Mouse (Mus musculus) lung, adult 2 months (tissue): ENCODE measurements around the gene Tph1. TPM values are rescaled to one million over a fixed set of nuclear protein-coding genes. Genes with fewer than 3 reads are reported as not detected.

Source experiments
- DNase-seq: peaks from one replicate; pipeline ENCODE4 v3.0.0; 2022
- H3K4me1 ChIP-seq: fragments of 200-500 bp; 2 replicates; pipeline ENCODE4 v1.6.1; 2011; ENCODE audit warnings: low read length; ENCODE audit not compliant: control insufficient read depth, insufficient read depth
- H3K4me3 ChIP-seq: fragments of 200-500 bp; replicated peaks from 2 replicates; pipeline ENCODE3; 2011; ENCODE audit warnings: low read depth, mild to moderate bottlenecking, control low read depth, low read length; ENCODE audit errors: extremely low read depth
- CTCF ChIP-seq: fragments of 200-500 bp; IDR thresholded peaks from 2 replicates; pipeline ENCODE4 v1.5.1; 2011; ENCODE audit warnings: mild to moderate bottlenecking, low read length, control low read depth; ENCODE audit not compliant: insufficient read depth
- POLR2A ChIP-seq: fragments of 200-500 bp; IDR thresholded peaks from 2 replicates; pipeline ENCODE4 v1.6.1; 2011; ENCODE audit warnings: low read depth, mild to moderate bottlenecking, control low read depth, low read length, borderline replicate concordance; ENCODE audit errors: extremely low read depth
- WGBS: fragments of 180-500 bp; shearing (Covaris S2); methylation state at CpG from one replicate; pipeline ENCODE4 v1.1.7; 2018; 5-methylcytosine and 5-hydroxymethylcytosine counted together
- polyA plus RNA-seq: library from polyadenylated mRNA; depleted of rRNA; stranded (reverse); fragments of >200 nt; gene quantifications from 2 replicates; pipeline ENCODE4 v1.2.3, GENCODE M21; 2012; rRNA removed

Gene Tph1
- 0.09 TPM in 1 of 2 replicates, not detected in the other for polyA plus RNA-seq

- DNase-seq, result no peak
These were observed at the start of gene Tph1 for GRCm38 (mm10) chr7:46672160-46672672. Gene Tph1 (minus strand): TSS chr7:46672537.

DNA sequence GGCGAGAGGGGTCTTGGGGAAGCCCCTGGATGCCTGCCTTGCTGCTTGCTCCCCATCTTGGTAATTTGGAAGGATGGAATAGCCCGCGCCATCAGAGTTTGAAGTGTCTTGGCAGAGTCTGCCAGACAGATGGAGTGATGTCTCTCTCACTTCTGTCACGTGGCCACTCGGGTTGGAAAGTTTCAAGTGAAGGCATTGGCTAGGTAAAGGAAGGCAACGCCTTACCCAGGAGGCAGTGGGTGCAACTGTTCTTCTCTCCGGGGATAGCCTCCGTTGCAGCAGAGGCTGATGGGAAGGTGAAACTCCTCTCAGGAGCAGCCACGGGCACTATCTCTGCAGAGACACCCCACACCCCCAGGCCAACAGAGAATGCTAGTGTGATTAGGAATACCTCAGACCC lies 48.1 kb upstream of the Tph1 start:
- no peak for TF ChIP-seq POLR2A
- no peak for TF ChIP-seq CTCF
- WGBS, result 45% methylated on average over 9 of the region's 9 CpGs

More at GRCm38 (mm10) chr7:46672160-46672672, at the start of gene Tph1:
- 30% methylated on average over 10 of the region's 10 CpGs for WGBS
- TF ChIP-seq POLR2A (no peak), CTCF (no peak)
- Histone ChIP-seq H3K4me3 (no peak within 1 kb of the TSS), H3K4me1 (no peaks in the 10 kb centered on the region)

DNA sequence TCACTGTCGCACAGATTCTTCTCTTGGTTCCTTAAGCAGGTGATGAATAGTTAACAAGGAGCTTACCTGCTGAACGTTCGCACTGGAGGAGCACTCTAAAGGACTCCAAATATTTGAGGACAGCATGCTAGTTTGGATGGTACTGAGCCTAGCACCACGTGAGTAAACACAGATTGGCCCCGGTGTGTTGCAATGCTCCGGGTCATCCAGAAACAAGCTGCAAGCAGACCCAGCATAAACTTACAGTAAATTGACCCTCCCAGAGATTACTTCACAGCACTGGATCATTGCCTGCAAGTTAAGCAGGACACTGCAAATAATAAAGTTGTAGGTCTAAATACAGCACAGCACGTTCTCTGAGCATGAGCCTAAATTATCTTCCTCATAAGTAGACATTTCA lies 47.2 kb upstream of the Tph1 start:
- 51% methylated on average over 7 of the region's 7 CpGs for WGBS
- DNase-seq, result peak; percentile 44
- Histone ChIP-seq H3K4me3 (no peak overlapping the region), H3K4me1 (peaks cover 13% of the 10 kb centered on the region)
- TF ChIP-seq CTCF, result no peak
- TF ChIP-seq POLR2A, result no peak

More for the DNA sequence above, 48.1 kb upstream of the Tph1 start:
- H3K4me3 ChIP-seq, result no peak overlapping the region
- DNase-seq, result no peak
- peaks cover 13% of the 10 kb centered on the region for H3K4me1 ChIP-seq

DNA sequence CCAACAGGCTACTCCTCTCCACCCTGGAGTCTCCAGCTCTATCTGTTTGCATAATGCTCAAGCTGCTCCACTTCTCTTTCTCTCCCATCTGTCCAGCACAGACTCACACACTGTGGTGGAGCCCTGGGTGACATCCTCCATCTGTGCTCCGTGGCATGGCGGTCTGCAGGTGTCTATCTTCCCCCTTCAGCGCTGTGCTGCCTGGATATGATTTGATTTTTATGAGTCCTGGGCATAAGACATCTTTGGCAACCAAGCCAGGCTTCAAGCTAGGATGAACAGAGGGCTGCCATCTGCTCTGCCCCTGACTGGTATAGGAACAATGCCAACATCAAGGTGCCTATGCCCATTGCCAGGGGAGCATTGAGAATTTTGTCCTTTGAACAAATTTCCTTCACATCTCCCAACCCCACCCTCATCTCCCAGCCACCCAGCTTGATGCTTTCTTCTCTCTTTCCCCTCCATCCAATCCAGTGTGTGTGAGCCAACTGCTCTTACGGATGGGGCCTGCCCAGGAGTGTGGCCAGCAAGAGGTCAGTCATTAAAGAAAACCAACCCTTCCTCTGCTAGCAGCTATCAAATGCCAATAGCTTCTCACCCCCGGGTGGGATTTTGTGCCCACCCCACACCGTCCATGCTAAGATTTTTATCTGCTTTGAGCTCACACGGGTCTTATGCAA lies 46.4 kb upstream of the Tph1 start:
- Histone ChIP-seq H3K4me1 (peaks cover 13% of the 10 kb centered on the region), H3K4me3 (no peak overlapping the region)
- WGBS, result 67% methylated on average over 7 of the region's 7 CpGs
- DNase-seq, result no peak
- no peak for TF ChIP-seq POLR2A
- TF ChIP-seq CTCF, result no peak

DNA sequence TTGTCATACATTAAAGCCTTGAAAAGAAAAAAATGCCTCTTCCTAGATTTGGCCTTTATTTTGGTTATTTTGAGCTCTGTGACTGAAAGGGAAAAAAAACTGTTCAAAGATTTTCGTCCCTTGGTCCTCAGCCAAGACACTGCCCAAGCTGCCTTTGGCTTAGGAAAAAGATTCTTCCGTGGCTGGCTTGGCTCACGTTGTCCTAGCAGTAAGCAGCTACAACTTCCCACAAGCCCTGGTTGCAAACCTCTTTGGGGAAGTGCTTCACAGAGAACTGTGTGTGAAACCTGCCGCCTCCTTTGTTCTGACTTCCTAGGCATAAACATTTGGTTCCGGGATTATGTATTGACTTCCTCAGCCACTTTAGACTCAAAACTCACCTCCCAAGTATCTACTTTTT lies 44.6 kb upstream of the Tph1 start:
- 6% methylated on average over 5 of the region's 5 CpGs for WGBS
- Histone ChIP-seq H3K4me1 (peaks cover 13% of the 10 kb centered on the region), H3K4me3 (no peak overlapping the region)
- DNase-seq, result peak; percentile 20
- TF ChIP-seq POLR2A, result no peak
- TF ChIP-seq CTCF, result no peak

GRCm38 (mm10) chr7:46715600-46715999 lies 43.3 kb upstream of the Tph1 start, which contains the start of gene Saa3:
Gene Saa3 (minus strand): TSS chr7:46715700.
- 80% methylated on average over 5 of the region's 5 CpGs for WGBS
- no peak for TF ChIP-seq POLR2A
- DNase-seq, result no peak
- no peak within 1 kb of the TSS for H3K4me3 ChIP-seq
- peaks cover 13% of the 10 kb centered on the region for H3K4me1 ChIP-seq

DNA sequence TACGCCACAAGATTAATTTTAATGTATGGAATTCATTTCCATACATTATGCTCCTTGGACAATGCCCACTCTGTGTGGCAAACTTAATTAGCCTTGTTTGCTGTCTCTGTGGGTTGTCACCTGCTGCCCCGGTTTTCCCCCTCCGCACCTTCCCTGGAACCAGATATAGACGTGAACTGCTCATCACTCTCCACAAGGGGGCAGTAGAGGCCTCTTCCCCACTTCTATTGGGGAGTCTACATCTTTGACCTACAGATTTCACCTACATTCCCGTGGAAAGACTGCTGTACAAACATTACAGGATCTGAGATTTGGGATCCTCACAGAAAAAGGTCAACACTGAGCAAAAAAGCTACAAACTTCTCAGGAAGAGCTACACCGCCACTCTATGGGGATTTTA lies 42.2 kb upstream of the Tph1 start:
- H3K4me3 ChIP-seq, result no peak overlapping the region
- 29% methylated on average over 6 of the region's 6 CpGs for WGBS
- peak; percentile 54 for DNase-seq

DNA sequence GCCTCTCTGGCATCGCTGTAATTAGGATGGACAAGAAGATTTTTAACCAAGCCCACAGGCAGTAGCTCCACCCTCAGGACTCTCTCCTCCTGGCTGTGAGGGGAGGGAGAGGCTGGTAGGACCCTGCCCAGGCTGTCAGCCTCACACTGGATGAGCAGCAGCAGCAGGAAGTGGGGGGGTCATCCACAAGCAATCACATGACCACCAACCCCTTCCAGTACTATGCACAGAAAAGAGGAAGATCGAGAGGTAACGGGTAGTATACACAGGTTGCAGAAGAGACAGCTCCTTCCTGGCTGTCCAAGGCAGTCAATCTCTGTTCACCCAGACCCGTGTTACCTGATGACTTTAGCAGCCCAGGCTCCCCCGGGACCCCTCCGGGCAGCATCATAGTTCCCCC lies 39.9 kb upstream of the Tph1 start:
- WGBS, result 43% methylated on average over 6 of the region's 6 CpGs
- H3K4me1 ChIP-seq, result peaks cover 7% of the 10 kb centered on the region
- no peak for DNase-seq

More for the DNA sequence above, 42.2 kb upstream of the Tph1 start:
- peaks cover 13% of the 10 kb centered on the region for H3K4me1 ChIP-seq
- no peak for TF ChIP-seq POLR2A
- TF ChIP-seq CTCF, result peak; percentile 66

GRCm38 (mm10) chr7:46710390-46710844 lies 38.1 kb upstream of the Tph1 start, which contains the start of gene Saal1:
Gene Saal1 (minus strand): TSS chr7:46710680.
- peak within 1 kb of the TSS; percentile 96 for H3K4me3 ChIP-seq
- peak; percentile 81 for DNase-seq
- WGBS, result 1% methylated on average over 37 of the region's 38 CpGs
- TF ChIP-seq CTCF (peak; percentile 79), POLR2A (peak; percentile 70; the same call in 1 of the 2 replicates)
- no peaks in the 10 kb centered on the region for H3K4me1 ChIP-seq

More for the DNA sequence above, 39.9 kb upstream of the Tph1 start:
- TF ChIP-seq CTCF (no peak), POLR2A (no peak)
- H3K4me3 ChIP-seq, result no peak overlapping the region
